Mouse (Mus musculus) liver, embryonic 18 days (tissue): Measurements from ENCODE around the gene Fhl1. TPM values are rescaled to one million over a fixed set of nuclear protein-coding genes. Genes with fewer than 3 reads are reported as not detected.

Experiments
- polyA plus RNA-seq: library from polyadenylated mRNA; depleted of rRNA; stranded (reverse); fragments of >200 nt; gene quantifications from 2 replicates; pipeline ENCODE4 v1.2.3, GENCODE M21; 2012; rRNA removed

Gene Fhl1
- 18.0 and 18.7 TPM in 2 replicates for polyA plus RNA-seq

GRCm38 (mm10) chrX:56731306-56732201, at the start of gene Fhl1:
TSS of gene Fhl1 (plus strand) at chrX:56731787.

DNA sequence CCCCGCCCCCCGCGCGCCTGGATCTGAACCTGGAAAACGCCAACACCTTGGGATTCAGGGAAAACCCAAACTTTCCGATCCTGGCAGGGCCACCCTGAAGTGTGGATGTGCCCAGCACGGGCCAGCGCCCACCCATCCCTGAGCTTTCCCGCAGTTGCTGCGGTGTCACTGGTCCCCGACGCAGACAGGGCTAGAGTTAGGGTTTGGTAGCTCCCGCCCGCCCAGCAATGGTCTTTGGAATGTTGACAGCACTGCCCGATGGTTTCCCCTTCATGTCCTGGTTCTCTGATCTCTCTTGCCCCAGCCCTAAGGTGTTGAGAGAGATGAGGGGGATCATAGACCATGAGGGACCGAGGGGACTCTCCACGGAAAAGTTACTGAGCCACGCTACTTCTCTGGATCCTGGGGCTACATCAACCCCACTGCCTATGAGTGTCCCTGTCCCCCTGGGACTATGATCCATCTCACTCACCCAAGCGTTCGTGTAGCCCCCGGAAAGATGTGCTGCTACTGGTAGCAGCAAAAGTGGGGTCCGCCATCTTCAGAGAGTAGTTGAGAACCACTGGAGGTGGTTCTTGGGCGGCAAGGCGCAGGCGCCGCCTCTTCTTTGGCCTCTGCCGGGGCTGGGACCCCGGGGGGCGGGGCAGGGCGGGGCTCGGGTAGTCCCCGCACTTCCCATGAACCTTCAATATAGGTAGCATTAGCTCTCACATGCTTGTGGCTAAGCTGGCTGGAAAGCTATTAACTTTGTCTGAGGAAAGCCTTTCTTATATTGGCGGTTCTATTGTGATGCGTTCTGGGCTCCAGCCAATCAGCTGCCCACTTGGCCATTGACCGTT, 90.4 kb downstream of the Fhl1 start, which contains the start of gene Map7d3:
Gene Map7d3 (minus strand): TSS at position 562 of the 839 bp plus-strand sequence.

Other genes with a start within 250 kb of the Fhl1 start
- not detected in 2 replicates for gene Gm10477, start 207.0 kb upstream of the Fhl1 start, polyA plus RNA-seq
- gene Gm648, start 182.2 kb upstream of the Fhl1 start, polyA plus RNA-seq, result not detected in 2 replicates
- gene Mmgt1, start 133.7 kb upstream of the Fhl1 start, polyA plus RNA-seq, result 4.3 and 4.4 TPM in 2 replicates
- 3.2 and 3.6 TPM in 2 replicates for gene Slc9a6, start 122.0 kb upstream of the Fhl1 start, polyA plus RNA-seq
- 0.09 and 0.10 TPM in 2 replicates for gene Map7d3, start 90.5 kb downstream of the Fhl1 start, polyA plus RNA-seq
- gene Adgrg4, start 138.4 kb downstream of the Fhl1 start, polyA plus RNA-seq, result not detected in 2 replicates